Mouse (Mus musculus): ENCODE data around the gene Ctnnd2. TPM values are rescaled to one million over a fixed set of nuclear protein-coding genes. Genes with fewer than 3 reads are reported as not detected.

The Ctnnd2 gene
- polyA plus RNA-seq, 1 experiment from 2014 or later = 4.3 TPM

- 67% methylated on average over 1 of the region's 1 CpGs for WGBS
Observed at GRCm38 (mm10) chr15:30974436-30974835, 802.0 kb downstream of the Ctnnd2 start.

GRCm38 (mm10) chr15:30974991-30975775 lies 802.8 kb downstream of the Ctnnd2 start:
- Histone ChIP-seq H3K36me3 (ENCODE audit: insufficient read depth, low read length) (no peaks in the 10 kb centered on the region), H3K4me3 (ENCODE audit: low read depth, low read length) (no peak overlapping the region), H3K27ac (ENCODE audit: low read length) (no peak overlapping the region), H3K27me3 (replicated peaks; ENCODE audit: insufficient read depth, low read length) (no peaks in the 10 kb centered on the region), H3K9ac (replicated peaks; ENCODE audit: low read depth) (no peak overlapping the region), H3K4me1 (ENCODE audit: insufficient read depth, low read depth, low read length) (peaks cover 4% of the 10 kb centered on the region), H3K4me2 (replicated peaks; ENCODE audit: low read depth, low read length) (0 out of 2 replicates have a peak overlapping the region, but pooled peaks have one; percentile 3), H3K9me3 (ENCODE audit: low read length) (no peaks in the 10 kb centered on the region)
- ATAC-seq = peak; percentile 96
- peak; percentile 81 for DNase-seq (ENCODE audit: low spot score)
- 60% methylated on average over 16 of the region's 16 CpGs for whole genome bisulfite sequencing
- TF ChIP-seq EP300 (IDR thresholded peaks at IDR 0.05) (peak; percentile 55), CTCF (IDR thresholded peaks at IDR 0.05) (no peak)

More at GRCm38 (mm10) chr15:30974436-30974835, 802.0 kb downstream of the Ctnnd2 start:
- Histone ChIP-seq H3K27ac (ENCODE audit: low read length) (no peak overlapping the region), H3K9me3 (ENCODE audit: low read length) (no peaks in the 10 kb centered on the region), H3K4me3 (ENCODE audit: low read depth, low read length) (no peak overlapping the region), H3K4me1 (ENCODE audit: insufficient read depth, low read depth, low read length) (peaks cover 4% of the 10 kb centered on the region), H3K27me3 (replicated peaks; ENCODE audit: insufficient read depth, low read length) (no peaks in the 10 kb centered on the region), H3K9ac (replicated peaks; ENCODE audit: low read depth) (no peak overlapping the region), H3K4me2 (replicated peaks; ENCODE audit: low read depth, low read length) (0 out of 2 replicates have a peak overlapping the region, but pooled peaks have one; percentile 3), H3K36me3 (ENCODE audit: insufficient read depth, low read length) (no peaks in the 10 kb centered on the region)
- TF ChIP-seq CTCF (IDR thresholded peaks at IDR 0.05) (no peak), EP300 (IDR thresholded peaks at IDR 0.05) (peak; percentile 26; the same call in 1 of the 2 replicates)
- DNase-seq (ENCODE audit: low spot score) (peak; percentile 43), ATAC-seq (peak; percentile 56)

DNA sequence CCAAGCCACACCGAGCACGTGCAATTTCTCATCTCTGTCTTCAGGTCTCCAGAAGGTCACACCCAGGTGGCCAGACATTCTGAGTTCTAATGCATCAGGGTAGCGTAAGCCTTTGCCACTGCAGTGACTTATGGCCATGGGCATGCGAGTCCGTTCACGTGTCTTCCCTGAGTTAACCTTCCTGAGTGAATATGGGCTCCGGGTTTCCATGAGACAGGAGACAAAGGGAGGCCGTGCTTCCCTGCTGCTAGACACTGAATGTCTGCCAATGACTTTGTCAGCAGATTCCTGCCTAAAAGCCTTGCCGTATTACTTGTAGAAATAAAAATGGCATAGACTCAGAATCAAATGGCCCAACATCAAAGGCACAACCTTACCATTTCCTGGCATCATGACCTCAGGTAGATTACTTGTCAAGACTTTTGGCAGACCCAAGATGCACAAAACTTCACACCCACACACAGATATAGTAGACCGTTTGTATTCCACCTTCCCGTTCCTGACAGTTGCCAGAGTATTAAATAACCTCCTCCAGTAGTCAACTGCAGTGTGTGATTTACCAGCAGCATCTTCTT lies 804.9 kb downstream of the Ctnnd2 start:
- no peak overlapping the region for H3K4me3 ChIP-seq (ENCODE audit: low read depth, low read length)
- no peak overlapping the region for H3K9ac ChIP-seq (replicated peaks; ENCODE audit: low read depth)
- no peaks in the 10 kb centered on the region for H3K9me3 ChIP-seq (ENCODE audit: low read length)
- ATAC-seq = no peak
- DNase-seq (ENCODE audit: low spot score) = no peak
- WGBS = 65% methylated on average over 11 of the region's 11 CpGs
- no peak overlapping the region for H3K4me2 ChIP-seq (replicated peaks; ENCODE audit: low read depth, low read length)
- H3K36me3 ChIP-seq (ENCODE audit: insufficient read depth, low read length) = no peaks in the 10 kb centered on the region
- H3K4me1 ChIP-seq (ENCODE audit: insufficient read depth, low read depth, low read length) = peaks cover 4% of the 10 kb centered on the region
- no peak overlapping the region for H3K27ac ChIP-seq (ENCODE audit: low read length)
- H3K27me3 ChIP-seq (replicated peaks; ENCODE audit: insufficient read depth, low read length) = no peaks in the 10 kb centered on the region
- TF ChIP-seq CTCF (IDR thresholded peaks at IDR 0.05) (no peak), EP300 (IDR thresholded peaks at IDR 0.05) (no peak)

DNA sequence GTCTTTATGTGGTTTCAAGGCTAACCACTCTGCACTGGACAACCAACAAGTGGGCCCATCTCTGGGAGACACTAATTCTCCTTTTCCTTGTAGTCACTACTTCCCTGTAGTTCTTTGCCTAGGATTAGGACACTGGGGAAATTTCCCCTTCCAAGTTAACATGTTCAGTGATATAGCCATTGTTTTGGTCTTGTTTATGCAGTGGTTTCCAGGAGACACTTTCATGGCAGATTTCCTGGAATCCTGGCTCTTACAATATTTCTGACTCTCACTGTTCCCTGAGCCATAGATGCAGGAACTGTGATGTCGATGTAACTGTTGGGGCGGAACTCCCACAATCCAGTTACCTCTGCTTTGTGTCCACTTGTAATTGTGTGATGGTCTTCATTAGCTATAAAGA lies 814.5 kb downstream of the Ctnnd2 start:
- no peak overlapping the region for H3K27ac ChIP-seq (ENCODE audit: low read length)
- H3K9ac ChIP-seq (replicated peaks; ENCODE audit: low read depth) = no peak overlapping the region
- no peak overlapping the region for H3K4me2 ChIP-seq (replicated peaks; ENCODE audit: low read depth, low read length)
- no peak overlapping the region for H3K4me3 ChIP-seq (ENCODE audit: low read depth, low read length)
- no peaks in the 10 kb centered on the region for H3K36me3 ChIP-seq (ENCODE audit: insufficient read depth, low read length)
- ATAC-seq (peak; percentile 51), DNase-seq (ENCODE audit: low spot score) (peak; percentile 62)
- 83% methylated on average over 2 of the region's 2 CpGs for WGBS
- H3K27me3 ChIP-seq (replicated peaks; ENCODE audit: insufficient read depth, low read length) = no peaks in the 10 kb centered on the region
- no peaks in the 10 kb centered on the region; the same call in 1 of the 2 replicates for H3K4me1 ChIP-seq (ENCODE audit: insufficient read depth, low read depth, low read length)
- TF ChIP-seq CTCF (IDR thresholded peaks at IDR 0.05) (no peak), EP300 (IDR thresholded peaks at IDR 0.05) (no peak)
- no peaks in the 10 kb centered on the region for H3K9me3 ChIP-seq (ENCODE audit: low read length)

GRCm38 (mm10) chr15:30990421-30991252 lies 818.2 kb downstream of the Ctnnd2 start:
- Histone ChIP-seq H3K9me3 (ENCODE audit: low read length) (no peaks in the 10 kb centered on the region), H3K27ac (ENCODE audit: low read length) (peak overlapping the region; percentile 44; the same call in 1 of the 2 replicates), H3K9ac (replicated peaks; ENCODE audit: low read depth) (no peak overlapping the region), H3K4me1 (ENCODE audit: insufficient read depth, low read depth, low read length) (no peaks in the 10 kb centered on the region; the same call in 1 of the 2 replicates), H3K27me3 (replicated peaks; ENCODE audit: insufficient read depth, low read length) (no peaks in the 10 kb centered on the region), H3K4me3 (ENCODE audit: low read depth, low read length) (no peak overlapping the region), H3K4me2 (replicated peaks; ENCODE audit: low read depth, low read length) (no peak overlapping the region), H3K36me3 (ENCODE audit: insufficient read depth, low read length) (no peaks in the 10 kb centered on the region)
- 37% methylated on average over 15 of the region's 15 CpGs for WGBS
- peak; percentile 63 for TF ChIP-seq EP300 (IDR thresholded peaks at IDR 0.05)
- TF ChIP-seq CTCF (IDR thresholded peaks at IDR 0.05) = no peak
- DNase-seq (ENCODE audit: low spot score) (peak; percentile 75), ATAC-seq (peak; percentile 82)

DNA sequence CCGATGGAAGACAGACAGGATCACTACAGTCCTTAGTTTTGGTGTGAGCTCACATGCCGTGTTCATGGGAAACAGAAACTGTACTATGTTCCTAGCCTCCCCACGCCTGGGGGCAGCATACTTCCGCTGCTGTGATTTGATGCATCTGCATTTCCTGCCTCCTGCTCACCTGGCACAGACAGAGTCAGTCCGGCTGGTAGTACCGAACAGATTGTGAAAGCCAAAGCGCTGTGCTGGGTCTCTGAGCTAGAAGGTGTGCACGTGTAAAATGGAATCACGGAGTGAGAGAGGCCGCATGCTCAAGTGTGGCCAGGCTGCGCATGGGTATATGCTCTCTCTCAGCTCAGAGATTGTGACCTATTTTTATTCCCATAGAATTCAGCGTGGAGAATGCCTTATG lies 820.0 kb downstream of the Ctnnd2 start:
- peak; percentile 20 for ATAC-seq

More for the DNA sequence above, 820.0 kb downstream of the Ctnnd2 start:
- no peak for DNase-seq (ENCODE audit: low spot score)
- Histone ChIP-seq H3K27ac (ENCODE audit: low read length) (no peak overlapping the region), H3K36me3 (ENCODE audit: insufficient read depth, low read length) (no peaks in the 10 kb centered on the region), H3K9ac (replicated peaks; ENCODE audit: low read depth) (no peak overlapping the region), H3K27me3 (replicated peaks; ENCODE audit: insufficient read depth, low read length) (no peaks in the 10 kb centered on the region), H3K4me1 (ENCODE audit: insufficient read depth, low read depth, low read length) (no peaks in the 10 kb centered on the region; the same call in 1 of the 2 replicates), H3K4me2 (replicated peaks; ENCODE audit: low read depth, low read length) (no peak overlapping the region), H3K4me3 (ENCODE audit: low read depth, low read length) (no peak overlapping the region), H3K9me3 (ENCODE audit: low read length) (no peaks in the 10 kb centered on the region)
- TF ChIP-seq CTCF (IDR thresholded peaks at IDR 0.05) (no peak), EP300 (IDR thresholded peaks at IDR 0.05) (no peak)
- 79% methylated on average over 12 of the region's 12 CpGs for WGBS

Measured in lung, postnatal 0 days (tissue).